Mouse (Mus musculus) E14TG2a.4 (cell line): ENCODE measurements at regions not wholly inside any gene's neighbourhood (a gene's known extent, or its start where the extent isn't known, plus 50 kb on each side); places are given as distances from the start of the nearest gene placed in this dataset.

Experiments
- CTCF ChIP-seq: conservative IDR thresholded peaks from 2 replicates; pipeline ENCODE4 v1.5.1; 2014; ENCODE audit warnings: low read length
- NANOG ChIP-seq: IDR thresholded peaks from 2 replicates; pipeline ENCODE4 v1.6.1; 2014; ENCODE audit warnings: borderline replicate concordance, low read length, mixed read lengths
- POU5F1 ChIP-seq: IDR thresholded peaks from 2 replicates; pipeline ENCODE4 v1.6.1; 2014; ENCODE audit warnings: low read length, borderline replicate concordance

- TF ChIP-seq CTCF (no peak), NANOG (no peak), POU5F1 (no peak)
Measured at GRCm38 (mm10) chr2:159826417-159826816, 507.5 kb downstream of the Gm826 start.
